Mouse (Mus musculus) C2C12 (cell line): ENCODE results near the gene Nsl1. TPM values are rescaled to one million over a fixed set of nuclear protein-coding genes. Genes with fewer than 3 reads are reported as not detected.

Experiments
- H3K27me3 ChIP-seq: one replicate; pipeline ENCODE4 v1.6.1; 2011; ENCODE audit not compliant: control insufficient read depth, insufficient read depth, insufficient read length
- H3K36me3 ChIP-seq: one replicate; pipeline ENCODE4 v1.6.1; 2011; ENCODE audit not compliant: control insufficient read depth, insufficient read depth
- H3K4me3 ChIP-seq: one replicate; pipeline ENCODE4 v1.5.1; 2011; ENCODE audit warnings: mild to moderate bottlenecking, control low read depth; ENCODE audit not compliant: poor library complexity, insufficient read depth, severe bottlenecking
- H3K79me2 ChIP-seq: one replicate; pipeline ENCODE4 v1.6.1; 2011; ENCODE audit not compliant: control insufficient read depth, insufficient read depth
- H3K79me3 ChIP-seq: one replicate; pipeline ENCODE4 v1.6.1; 2011; ENCODE audit warnings: low read depth, control low read depth
- H3ac ChIP-seq: one replicate; pipeline ENCODE3; 2011; ENCODE audit warnings: low read depth; ENCODE audit not compliant: control insufficient read depth, insufficient read length
- CEBPB ChIP-seq: IDR thresholded peaks from one replicate; pipeline ENCODE4 v1.6.1; 2011; ENCODE audit warnings: low read depth, mild to moderate bottlenecking, control low read depth, moderate library complexity
- CTCF ChIP-seq: IDR thresholded peaks from one replicate; pipeline ENCODE4 v1.5.1; 2011; ENCODE audit not compliant: control insufficient read depth, insufficient read depth, insufficient read length
- FOSL1 ChIP-seq: IDR thresholded peaks from one replicate; pipeline ENCODE4 v1.8.0; 2011; ENCODE audit warnings: mild to moderate bottlenecking, low read length; ENCODE audit not compliant: poor library complexity, insufficient read depth, severe bottlenecking
- MAX ChIP-seq: IDR thresholded peaks from one replicate; pipeline ENCODE4 v1.6.1; 2011; ENCODE audit warnings: mild to moderate bottlenecking, control low read depth
- MYOD1 ChIP-seq: IDR thresholded peaks from one replicate; pipeline ENCODE4 v1.6.1; 2011; ENCODE audit warnings: low read depth; ENCODE audit not compliant: control insufficient read depth, insufficient read length
- MYOG ChIP-seq: IDR thresholded peaks from one replicate; pipeline ENCODE4 v1.6.1; 2011; ENCODE audit not compliant: control insufficient read depth, insufficient read length; ENCODE audit errors: extremely low read depth
- USF1 ChIP-seq: IDR thresholded peaks from one replicate; pipeline ENCODE4 v1.6.1; 2011; ENCODE audit warnings: low read depth, mild to moderate bottlenecking, control low read depth, moderate library complexity
- polyA plus RNA-seq: library from polyadenylated mRNA; unstranded; fragments of >200 nt; fragmentation: generic; extraction: Trizol; gene quantifications from one replicate; pipeline ENCODE4 v1.2.1, GENCODE M21; 2012; ENCODE audit warnings: missing spikeins

The Nsl1 gene
- polyA plus RNA-seq, 1 experiment, result 9.4 TPM

GRCm38 (mm10) chr1:191035649-191036048 lies 27.2 kb upstream of the Nsl1 start:
- H3K79me3 ChIP-seq, result no peaks in the 10 kb centered on the region
- no peaks in the 10 kb centered on the region for H3K27me3 ChIP-seq
- no peaks in the 10 kb centered on the region for H3K79me2 ChIP-seq
- TF ChIP-seq MYOD1, result no peak
- no peak for TF ChIP-seq MAX
- TF ChIP-seq MYOG, result no peak
- no peak overlapping the region for H3ac ChIP-seq
- no peaks in the 10 kb centered on the region for H3K36me3 ChIP-seq
- H3K4me3 ChIP-seq, result no peak overlapping the region

GRCm38 (mm10) chr1:191036554-191037334 lies 26.1 kb upstream of the Nsl1 start, which contains the start of gene Spata45:
Spata45 (plus strand) TSS chr1:191036639.
- TF ChIP-seq MYOD1 (no peak), CTCF (no peak), USF1 (no peak), MAX (no peak), FOSL1 (no peak), MYOG (no peak), CEBPB (no peak)
- no peak within 1 kb of the TSS for H3ac ChIP-seq
- H3K79me2 ChIP-seq, result no peaks in the 10 kb centered on the region
- H3K4me3 ChIP-seq, result no peak within 1 kb of the TSS
- no peaks in the 10 kb centered on the region for H3K79me3 ChIP-seq
- H3K36me3 ChIP-seq, result no peaks in the 10 kb centered on the region
- H3K27me3 ChIP-seq, result no peaks in the 10 kb centered on the region

DNA sequence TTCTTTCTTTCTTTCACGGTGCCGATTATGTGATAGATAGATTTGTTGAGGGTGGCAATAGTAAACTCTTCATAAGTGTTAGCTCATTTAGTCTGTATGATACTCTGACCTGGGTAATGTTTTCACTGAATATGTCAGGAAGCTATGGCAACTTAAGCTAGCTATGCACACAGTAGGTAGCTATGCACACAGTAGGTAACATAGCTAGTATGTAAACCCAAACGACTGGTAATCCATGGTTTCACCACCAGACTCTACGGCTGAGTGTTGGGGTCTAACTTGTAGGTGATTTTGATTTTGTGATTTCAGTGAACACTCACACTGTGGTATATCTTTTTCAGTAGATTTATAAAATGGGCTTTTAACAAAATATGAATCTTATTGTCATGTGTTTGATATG lies 24.8 kb upstream of the Nsl1 start:
- no peak overlapping the region for H3K4me3 ChIP-seq
- TF ChIP-seq FOSL1, result no peak
- no peaks in the 10 kb centered on the region for H3K79me3 ChIP-seq
- H3ac ChIP-seq, result no peak overlapping the region
- H3K27me3 ChIP-seq, result no peaks in the 10 kb centered on the region
- H3K36me3 ChIP-seq, result no peaks in the 10 kb centered on the region
- no peaks in the 10 kb centered on the region for H3K79me2 ChIP-seq

DNA sequence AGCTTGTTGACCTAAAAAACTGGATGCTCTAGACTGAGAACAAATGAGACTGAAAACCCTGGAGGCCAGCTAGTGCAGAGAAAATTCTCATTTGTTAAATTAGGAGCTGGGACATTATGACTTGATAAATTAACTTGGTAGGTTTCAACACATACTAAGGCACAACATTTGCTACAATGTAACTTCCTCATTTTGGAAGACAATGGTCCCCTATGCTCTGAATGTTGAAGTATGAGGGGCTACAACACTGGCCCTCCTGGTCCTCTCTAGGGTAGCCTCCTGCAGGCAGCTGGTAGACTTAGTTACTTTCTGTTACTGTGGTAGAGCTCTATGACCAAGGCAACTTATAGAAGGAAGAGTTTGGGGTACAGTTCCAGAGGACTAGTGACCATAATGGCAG lies 21.5 kb upstream of the Nsl1 start:
- Histone ChIP-seq H3K79me2 (no peaks in the 10 kb centered on the region), H3K27me3 (no peaks in the 10 kb centered on the region), H3K4me3 (no peak overlapping the region), H3ac (no peak overlapping the region), H3K36me3 (no peaks in the 10 kb centered on the region), H3K79me3 (no peaks in the 10 kb centered on the region)
- TF ChIP-seq CEBPB (no peak), USF1 (no peak), MYOG (no peak), MYOD1 (no peak), CTCF (no peak), FOSL1 (no peak), MAX (no peak)

- H3K4me3 ChIP-seq, result no peak overlapping the region
- no peaks in the 10 kb centered on the region for H3K27me3 ChIP-seq
- H3ac ChIP-seq, result no peak overlapping the region
- no peaks in the 10 kb centered on the region for H3K36me3 ChIP-seq
- no peaks in the 10 kb centered on the region for H3K79me2 ChIP-seq
- TF ChIP-seq MYOG, result no peak
- no peak for TF ChIP-seq USF1
- TF ChIP-seq FOSL1, result no peak
- no peak for TF ChIP-seq MAX
- no peaks in the 10 kb centered on the region for H3K79me3 ChIP-seq
These were observed 20.7 kb upstream of the Nsl1 start for GRCm38 (mm10) chr1:191042106-191042505.

GRCm38 (mm10) chr1:191042688-191043087 lies 20.1 kb upstream of the Nsl1 start:
- H3K27me3 ChIP-seq, result no peaks in the 10 kb centered on the region
- no peak for TF ChIP-seq MYOG
- H3K4me3 ChIP-seq, result no peak overlapping the region
- H3K36me3 ChIP-seq, result no peaks in the 10 kb centered on the region
- no peak overlapping the region for H3ac ChIP-seq
- no peaks in the 10 kb centered on the region for H3K79me2 ChIP-seq
- no peaks in the 10 kb centered on the region for H3K79me3 ChIP-seq

- Histone ChIP-seq H3K79me3 (no peaks in the 10 kb centered on the region), H3K4me3 (no peak overlapping the region), H3K27me3 (no peaks in the 10 kb centered on the region), H3K36me3 (no peaks in the 10 kb centered on the region), H3ac (no peak overlapping the region), H3K79me2 (no peaks in the 10 kb centered on the region)
- TF ChIP-seq CEBPB (no peak), MAX (no peak), MYOG (no peak), FOSL1 (no peak), USF1 (no peak), CTCF (no peak)
These were observed 17.5 kb upstream of the Nsl1 start for GRCm38 (mm10) chr1:191045264-191045663.
